Mouse (Mus musculus) neural tube, embryonic 12.5 days (tissue): Measurements from ENCODE around the gene S100a2. TPM values are rescaled to one million over a fixed set of nuclear protein-coding genes. Genes with fewer than 3 reads are reported as not detected.

Source experiments
- ATAC-seq: fragments of 200-750 bp; cut with Nextera tagmentation; 2 replicates; pipeline ENCODE4 v1.8.0; 2017; ENCODE audit warnings: low read depth, mild to moderate bottlenecking, moderate TSS enrichment, moderate library complexity; ENCODE audit not compliant: low FRiP score
- H3K27ac ChIP-seq: fragments of 300-500 bp; sonication (generic); 2 replicates; pipeline ENCODE4 v1.5.1; 2016
- H3K27me3 ChIP-seq: fragments of 300-500 bp; sonication (generic); replicated peaks from 2 replicates; pipeline ENCODE4 v1.6.1; 2016; ENCODE audit warnings: mild to moderate bottlenecking
- H3K36me3 ChIP-seq: fragments of 300-500 bp; sonication (generic); 2 replicates; pipeline ENCODE4 v1.6.1; 2016; ENCODE audit warnings: mild to moderate bottlenecking
- H3K4me1 ChIP-seq: fragments of 300-500 bp; sonication (generic); 2 replicates; pipeline ENCODE4 v1.6.1; 2016
- H3K4me2 ChIP-seq: fragments of 300-500 bp; sonication (generic); replicated peaks from 2 replicates; pipeline ENCODE4 v1.6.1; 2016; ENCODE audit warnings: mild to moderate bottlenecking
- H3K4me3 ChIP-seq: fragments of 300-500 bp; sonication (generic); 2 replicates; pipeline ENCODE4 v1.5.1; 2016
- H3K9ac ChIP-seq: fragments of 300-500 bp; sonication (generic); 2 replicates; pipeline ENCODE4 v1.6.1; 2016; ENCODE audit warnings: mild to moderate bottlenecking
- H3K9me3 ChIP-seq: fragments of 300-500 bp; sonication (generic); 2 replicates; pipeline ENCODE4 v1.6.1; 2016; ENCODE audit warnings: mild to moderate bottlenecking
- WGBS: fragments of 180-500 bp; shearing (Covaris S2); methylation state at CpG from one replicate; pipeline ENCODE4 v1.1.7; 2016; 5-methylcytosine and 5-hydroxymethylcytosine counted together
- polyA plus RNA-seq: library from polyadenylated mRNA; unstranded; fragments of >200 nt; fragmentation: Nextera tagmentation; extraction: Ambion mirVana; gene quantifications from 2 replicates; pipeline ENCODE4 v1.2.1, GENCODE M21; 2016

Gene S100a2
- polyA plus RNA-seq = not detected in 2 replicates

DNA sequence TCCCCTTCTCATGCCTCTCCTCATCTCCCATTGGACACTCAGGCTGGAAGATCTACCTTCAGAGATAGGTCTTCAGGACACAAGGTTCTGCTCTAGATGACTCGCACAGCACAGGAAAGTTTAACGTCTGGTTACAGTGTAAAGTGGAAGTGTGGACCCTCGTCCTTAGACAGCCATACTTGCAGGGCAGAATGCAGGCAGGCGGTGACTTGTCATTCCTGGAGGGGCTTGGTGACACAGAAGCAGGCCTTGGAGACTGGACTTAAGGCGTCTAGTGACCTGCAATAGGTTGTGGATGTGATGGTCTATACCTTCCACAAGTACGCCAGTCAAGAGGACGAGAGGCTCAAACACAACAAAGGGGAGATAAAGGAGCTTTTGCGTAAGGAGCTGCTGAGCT lies at the start of gene S100a2:
S100a2 (plus strand) TSS at position 301 of the 400 bp plus-strand sequence.
- 91% methylated on average over 8 of the region's 8 CpGs for WGBS
- Histone ChIP-seq H3K27me3 (no peaks in the 10 kb centered on the region), H3K4me3 (no peak within 1 kb of the TSS), H3K9ac (no peak within 1 kb of the TSS), H3K4me1 (no peaks in the 10 kb centered on the region), H3K4me2 (no peak within 1 kb of the TSS), H3K9me3 (no peaks in the 10 kb centered on the region), H3K27ac (no peak within 1 kb of the TSS), H3K36me3 (no peaks in the 10 kb centered on the region)
- no peak for ATAC-seq

DNA sequence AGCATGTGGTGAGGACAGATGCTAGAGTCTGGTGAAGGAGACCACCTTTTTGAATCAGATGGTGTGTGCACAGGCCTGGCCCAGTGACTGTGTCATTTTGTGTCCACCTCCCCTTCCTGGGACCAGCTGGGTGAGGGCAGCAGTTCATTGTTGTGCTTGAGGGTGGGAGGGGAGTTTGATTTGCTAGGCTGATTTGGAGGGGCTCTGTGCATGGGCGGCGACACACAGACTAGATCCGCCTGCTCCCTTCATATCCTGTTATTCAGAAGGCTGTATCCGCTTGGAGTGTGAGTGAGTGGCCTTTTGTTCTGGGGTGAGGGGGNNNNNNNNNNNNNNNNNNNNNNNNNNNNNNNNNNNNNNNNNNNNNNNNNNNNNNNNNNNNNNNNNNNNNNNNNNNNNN lies 49.1 kb upstream of the S100a2 start:
- Histone ChIP-seq H3K4me3 (no peak overlapping the region), H3K4me1 (peaks cover 3% of the 10 kb centered on the region; the same call in 1 of the 2 replicates), H3K27me3 (no peaks in the 10 kb centered on the region), H3K36me3 (no peaks in the 10 kb centered on the region), H3K4me2 (0 out of 2 replicates have a peak overlapping the region, but pooled peaks have one; percentile 5), H3K9me3 (no peaks in the 10 kb centered on the region), H3K9ac (peak overlapping the region; percentile 10; the same call in 1 of the 2 replicates), H3K27ac (no peak overlapping the region)
- ATAC-seq = peak; percentile 45; the same call in 1 of the 2 replicates
- WGBS = 60% methylated on average over 4 of the region's 4 CpGs

DNA sequence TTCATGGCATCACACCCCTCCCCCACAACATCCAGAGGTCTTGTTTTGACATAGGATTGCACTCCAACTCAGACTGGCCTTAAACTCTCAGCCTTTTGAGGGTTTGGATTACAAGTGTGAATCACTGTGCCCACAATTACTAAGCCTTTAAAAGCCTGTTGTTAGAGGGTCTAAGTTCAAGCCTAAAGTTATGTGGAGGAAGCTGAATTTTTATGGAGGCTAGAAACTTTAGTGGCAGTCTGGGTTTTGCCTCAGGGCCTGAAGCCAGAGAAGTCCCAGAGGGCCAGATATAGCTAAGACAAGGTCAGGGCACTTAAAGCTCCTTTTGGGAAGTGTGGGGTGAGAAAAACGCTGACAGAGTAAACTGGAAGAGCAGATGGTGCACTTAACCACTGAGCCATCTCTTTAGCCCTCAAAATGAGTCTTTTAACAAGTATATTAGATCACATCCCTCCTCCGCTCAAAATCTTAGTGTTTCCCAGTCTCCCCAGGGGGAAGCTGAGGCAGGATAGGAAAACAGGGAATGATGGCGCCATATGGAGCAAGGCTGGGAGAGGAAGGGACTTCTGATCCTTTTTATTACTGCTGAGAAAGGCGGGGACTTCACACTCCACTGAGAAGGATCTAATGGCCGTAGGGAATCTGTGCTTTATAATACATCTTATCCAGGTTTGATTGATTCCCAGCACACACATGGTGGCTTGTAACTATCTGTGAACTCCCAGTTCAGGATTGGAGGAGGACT lies 40.2 kb upstream of the S100a2 start:
- no peaks in the 10 kb centered on the region for H3K4me1 ChIP-seq
- H3K27me3 ChIP-seq = no peaks in the 10 kb centered on the region
- no peak for ATAC-seq
- H3K36me3 ChIP-seq = no peaks in the 10 kb centered on the region
- H3K4me3 ChIP-seq = no peak overlapping the region
- H3K27ac ChIP-seq = no peak overlapping the region
- no peak overlapping the region for H3K4me2 ChIP-seq
- H3K9me3 ChIP-seq = no peaks in the 10 kb centered on the region
- WGBS = 56% methylated on average over 5 of the region's 5 CpGs
- no peak overlapping the region for H3K9ac ChIP-seq

DNA sequence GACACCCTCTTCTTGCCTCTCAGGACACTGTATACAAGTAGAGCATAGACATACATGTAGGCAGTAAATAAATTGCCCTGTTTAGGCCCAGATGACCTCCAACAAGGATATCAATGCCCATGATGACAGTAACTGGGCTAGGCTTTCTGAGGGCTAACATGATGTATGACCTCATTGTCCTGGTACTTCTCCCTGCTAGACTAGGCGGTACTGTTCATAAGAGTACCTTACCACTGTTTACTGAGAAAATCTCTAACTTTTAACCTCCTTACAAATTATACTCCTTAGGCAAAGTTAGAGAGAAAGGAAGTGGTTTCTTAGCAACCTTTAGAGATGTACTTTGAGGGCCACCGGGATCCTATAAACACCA lies 39.6 kb upstream of the S100a2 start:
- no peak overlapping the region for H3K27ac ChIP-seq
- no peaks in the 10 kb centered on the region for H3K27me3 ChIP-seq
- no peaks in the 10 kb centered on the region for H3K4me1 ChIP-seq
- 84% methylated on average over 2 of the region's 2 CpGs for WGBS
- no peak for ATAC-seq
- H3K36me3 ChIP-seq = no peaks in the 10 kb centered on the region
- H3K9ac ChIP-seq = no peak overlapping the region
- no peaks in the 10 kb centered on the region for H3K9me3 ChIP-seq
- no peak overlapping the region for H3K4me2 ChIP-seq
- H3K4me3 ChIP-seq = no peak overlapping the region

DNA sequence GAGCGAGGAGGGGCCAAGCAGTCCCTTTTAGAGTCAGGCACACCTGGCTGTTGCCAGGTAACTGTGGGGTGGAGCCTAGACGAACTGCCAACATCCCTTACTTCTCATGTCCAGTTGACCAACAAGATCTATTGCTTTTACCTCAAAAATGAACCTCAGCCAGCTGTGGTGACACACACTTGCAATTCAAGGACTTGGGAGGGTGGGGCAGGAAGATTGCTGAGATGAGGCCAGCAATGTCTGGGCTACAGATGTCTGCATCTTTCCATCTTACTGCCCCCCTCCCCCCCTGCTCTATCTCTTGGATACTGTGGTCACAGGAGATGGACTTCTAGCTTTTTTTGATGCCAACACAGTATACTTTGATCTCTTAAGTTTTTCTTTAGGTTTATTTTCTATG lies 37.8 kb upstream of the S100a2 start:
- no peak overlapping the region for H3K4me3 ChIP-seq
- ATAC-seq = no peak
- 89% methylated on average over 2 of the region's 2 CpGs for WGBS
- H3K4me1 ChIP-seq = no peaks in the 10 kb centered on the region
- H3K27me3 ChIP-seq = no peaks in the 10 kb centered on the region
- H3K9me3 ChIP-seq = no peaks in the 10 kb centered on the region
- H3K9ac ChIP-seq = no peak overlapping the region
- no peak overlapping the region for H3K4me2 ChIP-seq
- H3K27ac ChIP-seq = no peak overlapping the region
- no peaks in the 10 kb centered on the region for H3K36me3 ChIP-seq

DNA sequence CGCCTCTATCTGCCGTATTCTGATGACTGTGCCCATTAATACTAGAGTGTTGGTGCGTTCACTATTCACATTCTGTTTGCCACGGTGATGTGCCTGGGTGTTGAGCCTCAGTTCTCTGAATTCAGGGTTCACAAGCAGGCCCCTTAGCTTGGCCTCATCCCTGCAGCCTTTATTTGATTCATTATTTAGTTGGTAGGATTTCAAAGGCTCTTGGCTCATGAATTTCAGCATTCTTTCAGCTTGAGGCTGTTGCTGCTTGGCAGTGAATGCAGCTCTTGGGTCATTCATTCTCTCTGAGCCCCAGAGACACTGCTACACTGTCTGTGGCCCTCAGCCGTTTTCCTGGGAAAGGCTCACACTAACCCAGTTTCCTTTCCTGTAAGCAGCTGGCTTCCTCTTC lies 34.1 kb upstream of the S100a2 start:
- no peak overlapping the region for H3K27ac ChIP-seq

DNA sequence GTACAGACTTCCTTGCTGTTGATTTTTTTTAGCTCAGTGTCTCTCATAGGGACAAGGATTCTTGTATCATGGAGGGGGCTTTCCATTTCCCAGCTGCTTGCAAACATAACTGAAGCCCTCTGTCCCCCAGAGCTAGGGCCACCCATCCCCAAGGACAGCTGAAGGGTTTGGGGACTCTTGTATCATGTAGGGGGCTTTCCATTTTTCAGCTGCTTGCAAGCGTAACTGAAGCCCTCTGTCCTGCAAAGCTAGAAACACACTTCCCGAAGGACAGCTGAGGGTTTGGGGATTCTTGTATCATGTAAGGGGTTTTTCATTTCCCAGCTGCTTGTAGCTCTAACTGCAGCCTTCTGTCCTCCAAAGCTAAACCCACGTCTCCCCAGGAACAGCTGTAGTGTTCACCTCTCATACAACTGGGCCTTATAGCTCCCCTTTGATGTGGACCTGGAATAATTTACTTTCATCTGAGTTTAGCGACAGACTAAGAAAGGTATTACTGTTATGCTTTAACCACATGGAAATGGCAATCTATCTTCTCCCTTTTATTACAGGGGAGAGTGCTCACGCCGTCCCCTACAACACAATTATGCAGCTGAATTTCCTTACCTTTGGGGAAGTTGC lies 29.9 kb upstream of the S100a2 start, which contains the start of gene S100a3:
S100a3 (plus strand) TSS at position 571 of the 621 bp plus-strand sequence.
- Histone ChIP-seq H3K4me2 (no peak within 1 kb of the TSS), H3K9me3 (no peaks in the 10 kb centered on the region), H3K27me3 (no peaks in the 10 kb centered on the region), H3K9ac (no peak within 1 kb of the TSS), H3K4me3 (no peak within 1 kb of the TSS), H3K36me3 (no peaks in the 10 kb centered on the region), H3K4me1 (no peaks in the 10 kb centered on the region), H3K27ac (no peak within 1 kb of the TSS)
- ATAC-seq = no peak
- WGBS = 72% methylated on average over 6 of the region's 6 CpGs

More for the DNA sequence above, 34.1 kb upstream of the S100a2 start:
- H3K36me3 ChIP-seq = no peaks in the 10 kb centered on the region
- no peaks in the 10 kb centered on the region for H3K9me3 ChIP-seq
- H3K9ac ChIP-seq = no peak overlapping the region
- no peak overlapping the region for H3K4me2 ChIP-seq
- ATAC-seq = peak; percentile 76
- H3K4me3 ChIP-seq = no peak overlapping the region
- H3K27me3 ChIP-seq = no peaks in the 10 kb centered on the region
- 42% methylated on average over 5 of the region's 5 CpGs for WGBS
- H3K4me1 ChIP-seq = no peaks in the 10 kb centered on the region

DNA sequence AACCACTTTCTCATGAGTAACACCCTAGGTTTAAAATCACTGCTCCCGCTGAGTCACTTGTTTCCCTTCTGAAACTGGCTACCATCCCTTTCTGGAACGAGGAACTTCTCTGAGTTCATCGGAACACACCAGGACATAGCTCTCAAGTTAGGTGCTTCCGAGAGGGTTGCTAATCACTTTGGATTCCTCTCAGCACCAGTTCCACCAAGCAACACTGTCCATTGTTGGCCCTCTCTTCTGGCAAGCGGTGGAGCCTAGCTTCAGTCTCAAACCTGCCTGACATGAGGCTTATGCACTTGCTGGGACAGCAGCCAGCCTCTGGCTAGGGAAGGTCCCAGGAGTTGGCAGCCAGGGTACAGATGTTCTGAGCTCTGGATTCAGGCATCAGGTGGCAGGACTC lies 15.4 kb upstream of the S100a2 start:
- Histone ChIP-seq H3K9ac (no peak overlapping the region), H3K27ac (no peak overlapping the region), H3K27me3 (no peaks in the 10 kb centered on the region), H3K4me3 (no peak overlapping the region), H3K4me1 (no peaks in the 10 kb centered on the region), H3K9me3 (no peaks in the 10 kb centered on the region), H3K36me3 (no peaks in the 10 kb centered on the region), H3K4me2 (no peak overlapping the region)
- 90% methylated on average over 5 of the region's 5 CpGs for WGBS
- no peak for ATAC-seq

DNA sequence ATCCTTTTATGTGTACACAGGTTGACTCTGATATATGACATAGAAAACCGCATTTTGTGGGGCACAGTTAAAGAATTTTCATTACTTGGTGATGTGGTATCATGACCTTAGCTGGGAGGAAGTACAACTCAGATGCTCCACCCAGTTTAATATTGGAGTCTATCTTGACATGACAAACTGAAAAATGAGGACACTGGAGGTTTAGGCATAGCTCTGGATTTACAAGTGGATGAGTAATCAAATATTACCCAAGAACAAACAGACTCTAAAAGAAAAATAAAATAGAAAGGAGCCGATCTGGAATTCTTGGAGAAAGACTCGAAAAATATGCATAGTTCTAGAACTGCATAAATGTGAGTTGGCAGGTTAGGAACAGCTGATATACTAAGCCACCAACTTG lies 14.7 kb upstream of the S100a2 start:
- no peak overlapping the region for H3K9ac ChIP-seq
- ATAC-seq = no peak
- 83% methylated on average over 3 of the region's 3 CpGs for WGBS
- no peaks in the 10 kb centered on the region for H3K27me3 ChIP-seq
- H3K4me2 ChIP-seq = no peak overlapping the region
- H3K27ac ChIP-seq = no peak overlapping the region
- no peaks in the 10 kb centered on the region for H3K9me3 ChIP-seq
- H3K4me3 ChIP-seq = no peak overlapping the region
- H3K36me3 ChIP-seq = no peaks in the 10 kb centered on the region
- H3K4me1 ChIP-seq = no peaks in the 10 kb centered on the region

DNA sequence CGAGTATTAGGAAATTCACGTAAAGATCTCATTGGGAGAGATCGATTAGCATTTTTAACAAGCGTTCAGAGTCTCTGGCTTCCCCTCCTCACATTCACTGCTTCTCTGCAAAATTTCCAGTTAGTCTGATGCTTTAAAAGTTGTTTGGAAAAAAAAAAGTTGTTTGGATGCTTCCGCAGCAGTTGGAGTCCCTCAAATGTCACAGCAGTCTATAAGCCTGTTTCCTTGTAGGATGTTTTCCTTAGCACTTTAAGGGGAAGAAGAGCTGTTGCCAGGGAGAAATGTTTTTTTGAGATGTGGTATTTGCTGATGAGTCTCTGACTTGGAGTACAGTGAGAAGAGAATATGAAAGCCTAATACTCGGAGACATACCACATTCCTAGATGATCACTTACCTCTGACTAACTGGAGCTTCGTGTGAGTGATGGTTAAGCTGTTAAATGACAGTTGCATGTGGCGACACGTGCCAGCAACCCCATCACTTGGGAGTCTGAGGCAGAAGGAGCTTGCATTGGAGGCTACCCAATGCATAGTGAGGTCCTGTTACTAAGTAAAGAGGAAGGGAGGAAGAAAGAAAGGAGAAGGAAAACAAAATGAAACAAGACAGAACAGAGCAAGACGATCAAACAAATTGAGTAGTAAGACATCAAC lies 13.6 kb upstream of the S100a2 start:
- Histone ChIP-seq H3K9me3 (no peaks in the 10 kb centered on the region), H3K27ac (no peak overlapping the region), H3K36me3 (no peaks in the 10 kb centered on the region), H3K27me3 (no peaks in the 10 kb centered on the region), H3K4me2 (no peak overlapping the region), H3K4me3 (no peak overlapping the region), H3K4me1 (no peaks in the 10 kb centered on the region), H3K9ac (no peak overlapping the region)
- no peak for ATAC-seq
- 81% methylated on average over 10 of the region's 10 CpGs for WGBS

DNA sequence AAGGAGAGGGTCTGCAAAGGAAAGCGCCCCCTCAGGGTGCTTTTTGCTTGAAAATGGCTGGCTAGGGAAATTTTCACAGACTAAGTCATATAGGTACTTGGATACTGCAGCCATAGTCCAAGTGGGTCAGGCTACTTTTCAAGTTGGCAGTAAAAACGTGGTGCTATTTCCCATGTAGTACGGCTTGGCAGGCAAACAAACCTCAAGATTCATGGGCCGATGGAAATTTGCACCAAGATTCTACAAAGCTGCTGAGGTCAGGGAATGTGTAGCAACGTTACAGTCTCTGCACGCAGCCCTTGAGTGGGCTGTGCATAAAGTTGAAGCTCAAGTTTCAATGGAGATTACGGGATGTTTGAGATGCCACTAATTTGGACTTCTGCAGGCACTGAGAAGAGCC lies 10.6 kb upstream of the S100a2 start:
- 82% methylated on average over 7 of the region's 7 CpGs for whole genome bisulfite sequencing
- H3K9me3 ChIP-seq = no peaks in the 10 kb centered on the region
- H3K36me3 ChIP-seq = no peaks in the 10 kb centered on the region
- H3K27me3 ChIP-seq = no peaks in the 10 kb centered on the region
- H3K9ac ChIP-seq = no peak overlapping the region
- no peak overlapping the region for H3K4me3 ChIP-seq
- H3K4me1 ChIP-seq = no peaks in the 10 kb centered on the region
- H3K4me2 ChIP-seq = no peak overlapping the region
- H3K27ac ChIP-seq = no peak overlapping the region
- ATAC-seq = no peak

DNA sequence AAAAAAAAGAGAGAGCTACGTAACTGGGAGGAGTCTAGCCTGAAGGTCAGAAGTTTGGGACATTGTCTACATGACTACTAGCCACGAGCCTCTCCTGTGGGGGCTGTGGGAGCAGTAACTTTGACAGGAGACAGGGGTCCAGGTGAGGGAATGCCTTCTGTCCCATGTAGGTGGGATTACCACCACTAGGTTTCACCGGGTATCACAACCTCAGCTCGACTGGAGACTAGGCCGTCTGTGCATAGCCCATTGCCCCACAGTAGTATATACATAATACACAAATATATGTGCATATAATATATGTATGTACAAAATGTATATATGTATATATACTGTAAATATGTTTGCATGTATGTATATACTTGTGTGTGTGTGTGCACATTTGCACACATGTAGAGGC lies 8.9 kb upstream of the S100a2 start:
- 95% methylated on average over 5 of the region's 5 CpGs for WGBS
- no peak overlapping the region for H3K27ac ChIP-seq
- H3K9ac ChIP-seq = no peak overlapping the region
- ATAC-seq = no peak
- H3K4me2 ChIP-seq = no peak overlapping the region
- no peaks in the 10 kb centered on the region for H3K9me3 ChIP-seq
- H3K4me1 ChIP-seq = no peaks in the 10 kb centered on the region
- H3K36me3 ChIP-seq = no peaks in the 10 kb centered on the region
- no peaks in the 10 kb centered on the region for H3K27me3 ChIP-seq
- no peak overlapping the region for H3K4me3 ChIP-seq
